Mouse (Mus musculus) heart, adult 11 months (tissue): ENCODE measurements around the gene Pgap3.

Source experiments
- DNase-seq: peaks from one replicate; pipeline ENCODE4 v3.0.0; 2022

Gene Pgap3

GRCm38 (mm10) chr11:98409341-98409822 is 9.1 kb upstream of the Pgap3 start:
- DNase-seq, result no peak

DNA sequence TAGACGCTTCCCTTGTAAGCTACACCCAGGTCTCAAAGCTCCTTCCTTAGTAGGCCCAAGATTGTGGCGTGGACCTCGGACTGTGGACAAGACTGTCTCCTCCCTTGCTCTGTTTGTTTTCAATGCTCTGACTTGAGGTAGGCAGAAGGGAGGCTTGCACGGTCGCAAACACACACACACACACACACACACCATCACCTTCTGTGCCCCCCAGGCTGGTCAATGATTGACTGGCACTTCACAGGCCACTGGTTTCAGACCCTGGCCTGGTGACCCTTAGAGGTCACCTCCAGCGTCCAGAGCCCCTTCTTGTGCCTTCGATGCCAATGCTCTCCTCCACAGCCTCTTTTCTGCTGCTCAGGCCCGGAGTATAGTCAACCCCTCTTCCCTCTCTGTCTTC is 8.6 kb upstream of the Pgap3 start:
- DNase-seq, result no peak

DNA sequence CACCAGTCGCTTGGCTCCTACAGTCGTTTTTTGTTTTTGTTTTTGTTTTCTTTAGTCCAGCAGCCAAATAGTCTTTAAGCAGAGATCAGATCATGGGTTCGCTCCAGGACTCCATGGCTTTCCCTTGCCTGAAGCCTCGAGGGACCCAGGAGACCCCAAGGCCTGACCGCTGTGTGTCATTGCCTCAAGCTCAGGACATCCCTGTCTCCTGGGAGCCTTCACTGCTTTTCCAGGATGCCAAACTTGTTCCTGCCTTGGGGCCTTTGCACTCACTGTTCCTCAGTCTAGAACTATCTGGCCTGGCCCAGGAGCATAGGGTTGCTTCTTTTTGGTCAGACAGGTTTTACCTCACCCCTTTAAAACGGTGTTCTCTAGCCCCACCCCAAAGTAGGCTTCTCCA is 6.3 kb upstream of the Pgap3 start:
- DNase-seq, result no peak

GRCm38 (mm10) chr11:98400816-98401215 is 526 bp upstream of the Pgap3 start:
- DNase-seq, result peak; percentile 87

- DNase-seq, result peak; percentile 91
Measured at GRCm38 (mm10) chr11:98397946-98398345, 2.3 kb downstream of the Pgap3 start.

- DNase-seq, result peak; percentile 98
Measured at GRCm38 (mm10) chr11:98395041-98395440, 5.2 kb downstream of the Pgap3 start.

GRCm38 (mm10) chr11:98394301-98394700 is 6.0 kb downstream of the Pgap3 start:
- DNase-seq, result peak; percentile 97

- peak; percentile 97 for DNase-seq
Measured at GRCm38 (mm10) chr11:98393317-98393716, 7.0 kb downstream of the Pgap3 start.

DNA sequence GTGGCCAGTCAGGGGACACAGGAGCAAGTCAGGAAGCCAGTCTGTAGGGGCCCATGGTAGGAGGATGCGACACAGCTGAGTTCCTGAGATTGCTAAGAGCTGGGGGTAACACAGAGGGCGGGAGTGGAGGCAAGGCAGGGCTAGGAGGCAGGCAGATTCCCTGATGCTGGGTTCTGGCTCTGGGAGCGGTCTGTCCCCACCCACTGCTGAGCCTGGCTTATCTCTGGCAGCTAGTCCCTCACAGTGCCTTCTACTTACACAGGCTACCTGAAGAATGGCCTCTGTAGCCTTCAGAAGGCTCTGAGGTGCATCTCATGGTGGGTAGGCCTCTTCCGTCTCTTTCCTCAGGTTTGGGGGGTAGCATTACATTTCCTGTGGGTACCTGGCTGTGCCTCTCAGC is 7.6 kb downstream of the Pgap3 start:
- peak; percentile 83 for DNase-seq

- peak; percentile 88 for DNase-seq
Measured at GRCm38 (mm10) chr11:98392034-98392433, 8.3 kb downstream of the Pgap3 start.

GRCm38 (mm10) chr11:98390141-98390540 is 10.1 kb downstream of the Pgap3 start:
- peak; percentile 89 for DNase-seq

- DNase-seq, result peak; percentile 93
Measured at GRCm38 (mm10) chr11:98389221-98389780, 11.0 kb downstream of the Pgap3 start.

DNA sequence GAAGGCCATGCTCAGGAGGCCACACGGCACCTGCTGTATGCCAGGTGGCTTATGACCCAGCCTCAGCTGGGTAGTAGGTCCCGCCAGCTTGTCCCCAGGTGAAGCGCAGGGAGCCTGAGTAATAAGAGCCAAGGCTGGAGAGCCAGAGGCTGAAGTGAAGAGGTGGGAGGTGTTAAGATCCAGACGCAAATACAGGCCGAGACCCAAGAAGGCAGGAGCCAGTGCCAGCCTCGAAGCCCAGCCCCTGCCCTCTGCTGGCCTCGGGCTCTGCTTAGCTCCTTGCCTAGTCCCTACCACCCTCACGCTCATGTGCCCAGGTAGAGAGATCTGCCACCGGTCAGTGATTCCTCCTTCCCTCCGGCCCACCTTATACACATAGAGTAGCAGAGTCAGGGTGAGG is 12.0 kb downstream of the Pgap3 start:
- DNase-seq, result peak; percentile 83

DNA sequence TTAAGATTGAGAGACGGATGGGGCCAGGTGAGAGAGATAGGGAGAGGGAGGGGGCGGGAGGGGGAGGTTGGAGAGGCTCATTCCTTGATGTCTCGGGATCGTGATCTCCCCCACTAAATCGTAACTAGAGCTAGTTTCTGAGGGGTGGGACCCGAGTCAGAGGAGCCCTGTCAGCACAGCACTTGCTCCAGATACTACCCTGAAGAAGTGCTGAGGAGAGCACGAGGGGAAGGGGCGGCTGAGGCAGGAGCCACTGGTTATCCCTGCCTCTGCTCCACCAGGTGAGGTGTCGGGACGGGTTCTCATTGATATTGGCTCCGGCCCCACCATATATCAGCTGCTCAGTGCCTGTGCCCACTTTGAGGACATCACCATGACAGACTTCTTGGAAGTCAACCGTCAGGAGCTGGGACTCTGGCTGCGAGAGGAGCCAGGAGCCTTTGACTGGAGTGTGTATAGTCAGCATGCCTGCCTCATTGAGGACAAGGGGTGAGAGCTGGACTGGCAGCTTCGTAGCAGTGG is 13.2 kb downstream of the Pgap3 start:
- peak; percentile 85 for DNase-seq

GRCm38 (mm10) chr11:98386596-98386995 is 13.7 kb downstream of the Pgap3 start:
- peak; percentile 91 for DNase-seq

DNA sequence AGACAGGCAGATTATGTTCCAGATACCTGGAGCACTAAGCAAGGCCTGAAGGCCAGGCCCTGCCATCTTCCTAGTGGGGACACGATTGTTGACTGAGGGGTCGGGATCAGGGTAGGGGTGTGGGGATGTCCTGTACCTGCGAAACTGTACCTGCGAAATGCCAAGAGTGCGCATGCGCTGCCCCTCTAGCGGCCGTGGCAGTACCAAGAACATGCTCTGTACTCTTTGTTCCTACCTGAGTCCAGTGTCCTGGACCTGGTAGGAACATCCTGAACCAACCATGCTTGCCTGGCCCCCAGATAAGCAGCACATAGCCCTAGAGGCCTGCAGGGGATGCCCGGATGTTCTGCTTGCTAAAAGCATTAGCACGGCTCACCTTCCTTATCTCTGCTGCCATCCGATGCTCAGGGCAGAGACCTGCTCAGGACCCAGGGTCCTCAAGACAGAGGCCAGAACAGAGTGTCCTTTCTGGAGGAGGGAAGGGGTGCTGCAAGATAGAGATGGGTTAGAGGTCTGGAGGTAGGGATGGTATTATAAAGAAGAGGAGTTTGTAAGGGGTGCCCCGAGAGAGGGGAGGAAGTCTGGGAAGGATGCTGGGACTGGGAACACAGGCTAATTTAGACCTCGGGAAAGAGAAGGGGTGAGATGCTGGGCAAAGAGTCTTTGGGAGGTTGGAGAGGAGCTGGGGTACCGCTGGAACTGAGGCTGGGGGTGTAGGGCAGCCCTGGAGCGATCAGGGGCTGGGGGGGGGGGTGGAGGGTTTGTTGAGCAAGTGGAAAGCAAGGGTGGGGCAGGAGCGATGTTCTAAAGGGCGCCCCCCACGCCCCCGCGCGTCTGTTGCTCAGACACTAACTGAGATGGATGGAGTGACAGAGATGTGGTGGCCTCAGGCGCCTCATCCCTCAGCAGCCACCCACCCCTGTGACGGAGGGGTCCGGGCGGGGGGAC is 14.4 kb downstream of the Pgap3 start, which contains the start of gene Pnmt:
TSS of gene Pnmt (plus strand) at position 813 of the 948 bp plus-strand sequence.
- peak; percentile 97 for DNase-seq

DNA sequence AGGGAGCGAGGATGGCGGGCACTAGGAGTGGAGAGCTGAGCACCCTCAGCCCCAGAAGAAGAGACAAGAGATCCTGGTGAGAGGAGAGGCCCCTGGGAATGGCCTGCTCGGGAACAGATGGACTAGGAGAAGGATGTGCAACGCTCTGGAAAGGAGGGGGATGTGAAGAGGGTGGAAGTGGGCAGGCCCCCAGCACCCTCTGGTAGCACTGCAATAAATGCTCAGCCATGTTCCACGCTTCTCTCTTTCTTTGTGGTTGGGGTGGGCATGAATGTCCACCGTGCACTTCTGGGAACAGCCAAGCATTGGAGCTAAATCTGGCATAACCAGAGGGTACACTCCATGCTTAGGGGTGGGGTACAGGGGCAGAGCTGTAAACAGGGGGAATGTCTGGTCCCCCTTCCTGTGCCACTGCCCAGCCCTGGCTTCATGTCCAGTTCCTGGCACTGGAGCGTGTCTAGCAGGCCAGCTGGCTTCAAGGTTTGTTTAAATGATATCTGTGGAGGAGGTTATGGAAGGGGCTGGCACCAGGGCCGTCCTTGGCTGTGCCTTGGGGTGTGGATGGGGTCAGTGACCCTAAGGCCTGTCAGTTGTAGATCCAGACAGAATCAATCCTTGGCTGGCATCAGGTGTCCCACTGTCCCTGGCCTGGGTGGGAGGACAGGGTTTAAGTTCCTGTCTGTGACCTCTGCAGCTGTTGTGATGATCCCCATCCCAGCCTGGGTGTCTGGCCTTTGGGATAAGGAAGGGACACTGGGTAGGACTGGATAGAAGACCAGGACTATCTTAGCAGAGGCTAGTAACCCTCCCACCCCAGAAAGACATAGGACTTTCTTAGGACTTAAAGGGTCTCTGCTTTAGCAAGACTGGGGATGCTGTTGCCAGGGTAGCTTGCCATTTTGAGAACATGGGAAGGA is 15.3 kb downstream of the Pgap3 start:
- DNase-seq, result peak; percentile 98

- DNase-seq, result peak; percentile 88
Measured at GRCm38 (mm10) chr11:98384216-98384615, 16.1 kb downstream of the Pgap3 start.

GRCm38 (mm10) chr11:98383261-98384030 is 16.8 kb downstream of the Pgap3 start, which contains the start of gene Tcap:
Gene Tcap, plus strand, starts transcription at chr11:98383811.
- DNase-seq, result peak; percentile 98

GRCm38 (mm10) chr11:98382405-98382804 is 17.9 kb downstream of the Pgap3 start:
- DNase-seq, result peak; percentile 76

- DNase-seq, result peak; percentile 89
Measured at GRCm38 (mm10) chr11:98381651-98382050, 18.6 kb downstream of the Pgap3 start.

- DNase-seq, result peak; percentile 96
Measured at GRCm38 (mm10) chr11:98380106-98380505, 20.2 kb downstream of the Pgap3 start.
